Mouse (Mus musculus): ENCODE measurements around the gene Gm20388.

DNA sequence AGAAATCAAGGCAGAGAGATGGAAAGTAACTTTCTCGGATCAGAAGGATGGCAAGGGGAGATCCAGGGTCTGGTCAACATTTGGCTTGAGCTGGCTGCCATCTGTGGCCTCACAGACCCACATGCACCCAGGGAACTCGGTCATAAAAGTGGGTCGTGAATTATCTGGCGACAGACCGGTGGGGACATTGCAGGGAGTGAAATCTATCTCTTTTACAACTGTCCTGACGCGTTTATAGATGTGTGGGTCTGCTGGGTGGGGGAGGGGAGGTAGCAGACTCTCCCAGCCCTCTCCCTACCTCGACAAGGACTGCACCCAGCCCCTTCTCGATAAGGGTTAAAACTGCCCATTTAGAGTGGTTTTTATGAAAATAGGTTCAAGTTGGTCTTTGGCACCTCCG, 1444.2 kb downstream of the Gm20388 start:
- TF ChIP-seq CTCF (IDR thresholded peaks at IDR 0.05; ENCODE audit: extremely low read depth, insufficient read depth, low read length) (no peak), POLR2A (IDR thresholded peaks at IDR 0.05; ENCODE audit: extremely low read depth, insufficient read depth, low read length) (no peak)

Measured in cortical plate, adult 2 months (tissue).